Mouse (Mus musculus) CH12.LX (cell line): ENCODE measurements around the gene Ces4a. TPM values are rescaled to one million over a fixed set of nuclear protein-coding genes. Genes with fewer than 3 reads are reported as not detected.

Experiments
- DNase-seq: peaks from one replicate; pipeline ENCODE4 v3.0.0-alpha.2; 2013; ENCODE audit errors: extremely low read depth
- H3K27ac ChIP-seq: 2 replicates; pipeline ENCODE4 v1.5.1; 2012; ENCODE audit warnings: low read depth, mild to moderate bottlenecking, control low read depth, moderate library complexity; ENCODE audit not compliant: insufficient read depth
- H3K27me3 ChIP-seq: replicated peaks from 2 replicates; pipeline ENCODE3; 2012; ENCODE audit warnings: inconsistent platforms
- H3K36me3 ChIP-seq, 2 experiments: replicated peaks in 1 of 2; 2 replicates each; pipeline versions ENCODE3 to v1.6.1; 2012; ENCODE audit warnings: inconsistent platforms in 1 of 2, low read length in 1 of 2, mild to moderate bottlenecking in 1 of 2, mixed read lengths in 1 of 2, moderate library complexity in 1 of 2; ENCODE audit not compliant: control insufficient read depth in 1 of 2, insufficient read depth in 1 of 2
- H3K4me1 ChIP-seq, 2 experiments: 2 replicates each; pipeline ENCODE4 v1.6.1; 2012; ENCODE audit warnings: inconsistent platforms in 1 of 2, moderate library complexity in 1 of 2; ENCODE audit not compliant: insufficient read depth in 2 of 2, control insufficient read depth in 1 of 2
- H3K4me2 ChIP-seq: 2 replicates; pipeline ENCODE4 v1.6.1; 2012; ENCODE audit warnings: low read depth, mild to moderate bottlenecking, control low read depth; ENCODE audit not compliant: poor library complexity, insufficient read depth, severe bottlenecking
- H3K4me3 ChIP-seq, 3 experiments: fragments of 150-350 bp in 1 of 3; sonication (generic) in 1 of 3; replicated peaks in 1 of 3; 2 replicates each; pipeline versions ENCODE3 to v1.5.1; 2011 to 2012; ENCODE audit warnings: low read depth in 2 of 3, low read length in 2 of 3, mild to moderate bottlenecking in 2 of 3, moderate library complexity in 2 of 3, control low read depth in 1 of 3, improper control_type of control experiment in 1 of 3, inconsistent platforms in 1 of 3, mixed read lengths in 1 of 3; ENCODE audit not compliant: poor library complexity in 1 of 3
- H3K79me2 ChIP-seq: replicated peaks from 2 replicates; pipeline ENCODE4 v1.6.1; 2012; ENCODE audit warnings: mild to moderate bottlenecking, moderate library complexity; ENCODE audit not compliant: control insufficient read depth, poor library complexity, insufficient read depth, severe bottlenecking; ENCODE audit errors: extremely low read depth
- H3K9ac ChIP-seq: 2 replicates; pipeline ENCODE4 v1.6.1; 2012; ENCODE audit warnings: low read depth, mild to moderate bottlenecking, control low read depth, moderate library complexity; ENCODE audit not compliant: insufficient read depth
- H3K9me3 ChIP-seq: replicated peaks from 2 replicates; pipeline ENCODE3; 2012; ENCODE audit warnings: low read length, inconsistent platforms, mixed read lengths
- CHD1 ChIP-seq: IDR thresholded peaks from 2 replicates; pipeline ENCODE4 v1.6.1; 2012; ENCODE audit warnings: low read depth, low read length, improper control_type of control experiment, inconsistent platforms
- CHD2 ChIP-seq: IDR thresholded peaks from 2 replicates; pipeline ENCODE4 v1.6.1; 2011; ENCODE audit warnings: low read length, improper control_type of control experiment
- EP300 ChIP-seq: IDR thresholded peaks from 2 replicates; pipeline ENCODE4 v1.6.1; 2011; ENCODE audit warnings: low read length, improper control_type of control experiment
- HCFC1 ChIP-seq: IDR thresholded peaks from 2 replicates; pipeline ENCODE4 v1.6.1; 2012; ENCODE audit warnings: low read depth, mild to moderate bottlenecking, inconsistent platforms, low read length, improper control_type of control experiment
- MAFK ChIP-seq: IDR thresholded peaks from 2 replicates; pipeline ENCODE4 v1.6.1; 2011; ENCODE audit warnings: low read length, improper control_type of control experiment; ENCODE audit not compliant: insufficient replicate concordance
- MAZ ChIP-seq: IDR thresholded peaks from 2 replicates; pipeline ENCODE4 v1.6.1; 2012; ENCODE audit warnings: low read depth, mild to moderate bottlenecking, inconsistent platforms, low read length, improper control_type of control experiment, moderate library complexity
- MEF2A ChIP-seq: IDR thresholded peaks from 2 replicates; pipeline ENCODE4 v1.6.1; 2014; ENCODE audit warnings: low read depth, mild to moderate bottlenecking, inconsistent platforms, low read length, improper control_type of control experiment, borderline replicate concordance
- MXI1 ChIP-seq: IDR thresholded peaks from 2 replicates; pipeline ENCODE4 v1.6.1; 2011; ENCODE audit warnings: mild to moderate bottlenecking, low read depth, low read length, improper control_type of control experiment
- PAX5 ChIP-seq: IDR thresholded peaks from 2 replicates; pipeline ENCODE4 v1.6.1; 2012; ENCODE audit warnings: low read length, inconsistent platforms, mixed read lengths
- POLR2A ChIP-seq: IDR thresholded peaks from 2 replicates; pipeline ENCODE4 v1.6.1; 2011; ENCODE audit warnings: low read depth, mild to moderate bottlenecking, improper control_type of control experiment, low read length
- POLR2AphosphoS2 ChIP-seq: IDR thresholded peaks from 2 replicates; pipeline ENCODE4 v1.6.1; 2011; ENCODE audit warnings: low read depth, low read length, improper control_type of control experiment
- RAD21 ChIP-seq: IDR thresholded peaks from 2 replicates; pipeline ENCODE4 v1.6.1; 2011; ENCODE audit warnings: low read depth, mild to moderate bottlenecking, low read length, improper control_type of control experiment, moderate library complexity
- ZNF384 ChIP-seq: IDR thresholded peaks from 2 replicates; pipeline ENCODE4 v1.6.1; 2012; ENCODE audit warnings: low read depth, low read length, improper control_type of control experiment, inconsistent platforms
- dilution Hi-C: fragments of 300-500 bp; cut with MboI; formaldehyde crosslinking; loops from 2 replicates; pipeline ENCODE4 v1.14.3; 2020; ENCODE audit warnings: low sequenced_read_pairs; ENCODE audit not compliant: extremely low pct_unique_long_range_greater_than_20kb, extremely low pct_ligation_motif_present
- in situ Hi-C: fragments of 300-500 bp; cut with MboI; formaldehyde crosslinking; loops from 3 replicates; pipeline ENCODE4 v1.14.3; 2019; ENCODE audit warnings: low sequenced_read_pairs, low pct_ligation_motif_present, low pct_unique_long_range_greater_than_20kb, mixed read lengths
- polyA plus RNA-seq: library from polyadenylated mRNA; unstranded; fragments of >175 nt; gene quantifications from 2 replicates; pipeline ENCODE4 v1.2.1, GENCODE M21; 2012; ENCODE audit warnings: low read depth; ENCODE audit not compliant: insufficient read length
- total RNA-seq, 2 experiments: library from RNA; depleted of rRNA; stranded (reverse); fragments of 300-350 nt in 1 of 2; fragments of >200 nt in 1 of 2; gene quantifications; 2 replicates each; pipeline ENCODE4 v1.2.3; 2012 to 2014

Ces4a gene
- total and polyA plus RNA-seq, 3 experiments = not detected

DNA sequence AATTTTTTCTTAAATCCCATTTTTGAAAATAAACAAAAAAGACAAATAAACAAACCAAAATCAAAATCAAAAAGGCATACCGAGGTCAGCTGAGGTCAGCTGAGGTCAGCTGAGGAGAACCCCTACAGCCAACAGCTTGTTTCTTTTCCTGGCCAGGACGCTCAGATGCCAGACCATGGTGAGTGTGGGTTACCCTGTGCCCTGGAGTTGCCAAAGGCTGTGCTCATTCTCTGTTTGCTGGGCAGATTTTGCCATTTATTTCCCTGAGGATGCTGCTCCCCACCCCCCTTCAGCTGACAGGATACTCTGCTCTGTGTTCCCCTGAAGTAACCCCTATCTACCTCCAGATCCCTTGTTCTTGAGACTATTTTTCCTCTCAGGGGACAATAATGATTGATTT is 35.5 kb downstream of the Ces4a start:
- Histone ChIP-seq H3K4me2 (no peak overlapping the region), H3K4me3 (no peak overlapping the region), H3K9ac (no peak overlapping the region), H3K4me1 (peaks cover 0 to 21% of the 10 kb centered on the region in 2 experiments; a peak in 2 of 4 replicates), H3K79me2 (peaks cover 7% of the 10 kb centered on the region), H3K27me3 (no peaks in the 10 kb centered on the region), H3K9me3 (no peaks in the 10 kb centered on the region), H3K27ac (no peak overlapping the region), H3K36me3 (no peaks in the 10 kb centered on the region)
- in situ Hi-C loops = no loop called here
- DNase-seq = no peak
- dilution Hi-C loops = no loop called here
- no peak for TF ChIP-seq POLR2AphosphoS2

GRCm38 (mm10) chr8:105169582-105169981 is 38.0 kb downstream of the Ces4a start:
- dilution Hi-C loops = no loop called here
- DNase-seq = no peak
- peak overlapping the region in 1 of 3 experiments; percentile 37 for H3K4me3 ChIP-seq
- H3K9ac ChIP-seq = peak overlapping the region; percentile 43
- H3K27me3 ChIP-seq = no peaks in the 10 kb centered on the region
- peaks cover 4 to 30% of the 10 kb centered on the region in 2 experiments for H3K4me1 ChIP-seq
- H3K9me3 ChIP-seq = no peaks in the 10 kb centered on the region
- TF ChIP-seq MAFK (no peak), HCFC1 (no peak), POLR2A (no peak), POLR2AphosphoS2 (no peak)
- peak overlapping the region; percentile 82; the same call in 1 of the 2 replicates for H3K4me2 ChIP-seq
- H3K27ac ChIP-seq = no peak overlapping the region
- H3K36me3 ChIP-seq = peaks cover 4 to 12% of the 10 kb centered on the region in 2 experiments
- in situ Hi-C loops = no loop called here
- peaks cover 28% of the 10 kb centered on the region for H3K79me2 ChIP-seq

GRCm38 (mm10) chr8:105170041-105170380 is 38.4 kb downstream of the Ces4a start:
- TF ChIP-seq PAX5 = no peak
- TF ChIP-seq CHD2 = no peak
- peak; percentile 17; the same call in 1 of the 2 replicates for TF ChIP-seq MAZ
- TF ChIP-seq CHD1 = peak; percentile 57; the same call in 1 of the 2 replicates
- TF ChIP-seq RAD21 = no peak
- peak; percentile 95; the same call in 1 of the 2 replicates for TF ChIP-seq ZNF384
- peak; percentile 58; the same call in 1 of the 2 replicates for TF ChIP-seq MEF2A
- TF ChIP-seq EP300 = peak; percentile 43; the same call in 1 of the 2 replicates
- TF ChIP-seq MXI1 = no peak
- H3K27me3 ChIP-seq = no peaks in the 10 kb centered on the region
- in situ Hi-C loops = no loop called here
- peaks cover 4 to 16% of the 10 kb centered on the region in 2 experiments for H3K36me3 ChIP-seq
- DNase-seq = no peak
- peak overlapping the region; percentile 75 for H3K27ac ChIP-seq
- H3K79me2 ChIP-seq = peaks cover 32% of the 10 kb centered on the region
- peak overlapping the region; percentile 82 for H3K4me2 ChIP-seq
- dilution Hi-C loops = no loop called here
- H3K4me3 ChIP-seq = peak overlapping the region; percentile 37 to 87 (median 56)
- H3K4me1 ChIP-seq = peaks cover 4 to 29% of the 10 kb centered on the region in 2 experiments
- H3K9me3 ChIP-seq = no peaks in the 10 kb centered on the region
- peak overlapping the region; percentile 43 for H3K9ac ChIP-seq
